ENCODE assay signal across 8 mouse cellular contexts in the genomic region with DNA sequence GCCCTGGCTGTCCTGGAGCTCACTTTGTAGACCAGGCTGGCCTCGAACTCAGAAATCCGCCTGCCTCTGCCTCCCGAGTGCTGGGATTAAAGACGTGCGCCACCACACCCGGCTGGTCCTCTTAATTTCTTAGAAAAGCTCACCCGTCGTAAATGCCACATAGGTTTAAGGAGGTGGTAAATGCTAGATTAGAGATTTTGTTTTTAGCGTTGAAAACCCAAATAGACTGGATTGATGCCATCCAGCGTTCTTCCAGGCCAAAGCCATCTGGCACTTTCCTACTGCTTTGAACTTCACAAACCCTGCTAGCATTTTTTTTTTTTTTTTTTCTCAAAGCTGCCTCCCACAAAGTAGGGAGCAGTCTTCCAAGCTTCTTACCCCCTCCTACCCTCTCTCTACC. TPM values are rescaled to one million over a fixed set of nuclear protein-coding genes. Genes with fewer than 3 reads are reported as not detected.
DNase-seq lines count a peak whose midpoint lies in the region; ATAC-seq and TF ChIP-seq lines count a peak whose summit lies in the region.

No protein-coding gene starts in this region.

- peak overlapping the region; percentile 80 for H3K4me2 ChIP-seq in forebrain, embryonic 14.5 days (ENCODE audit: low read length)
- H3K4me2 ChIP-seq in midbrain, embryonic 15.5 days: peak overlapping the region; percentile 77; the same call in 1 of the 2 replicates

- no peak overlapping the region for H3K27ac ChIP-seq in forebrain, embryonic 14.5 days (ENCODE audit: low read depth, low read length)
- no peak overlapping the region for H3K27ac ChIP-seq in midbrain, embryonic 15.5 days
- no peak overlapping the region for H3K27ac ChIP-seq in kidney, adult 2 months (ENCODE audit: insufficient read depth, low read depth, low read length)

- H3K4me3 ChIP-seq in erythroblast, embryonic 14.5 days (replicated peaks): peak overlapping the region; percentile 92
- no peak overlapping the region for H3K4me3 ChIP-seq in forebrain, embryonic 14.5 days (ENCODE audit: low read depth, low read length)
- H3K4me3 ChIP-seq in midbrain, embryonic 15.5 days: peak overlapping the region; percentile 93; the same call in 1 of the 2 replicates
- no peak overlapping the region for H3K4me3 ChIP-seq in kidney, adult 2 months (ENCODE audit: insufficient read depth, low read depth, low read length)

- peaks cover 37% of the 10 kb centered on the region for H3K4me1 ChIP-seq in erythroblast, embryonic 14.5 days (ENCODE audit: control insufficient read depth)
- peaks cover 7% of the 10 kb centered on the region for H3K4me1 ChIP-seq in forebrain, embryonic 14.5 days (ENCODE audit: control insufficient read depth, insufficient read depth, low read length)
- H3K4me1 ChIP-seq in midbrain, embryonic 15.5 days: peaks cover 12% of the 10 kb centered on the region
- no peaks in the 10 kb centered on the region; the same call in 1 of the 2 replicates for H3K4me1 ChIP-seq in kidney, adult 2 months (ENCODE audit: control insufficient read depth, insufficient read depth, low read length)

- no peak for ATAC-seq in erythroblast, adult 5-6 weeks (replicated peaks; ENCODE audit: low FRiP score, poor library complexity, severe bottlenecking)
- ATAC-seq in forebrain, embryonic 14.5 days: no peak
- ATAC-seq in midbrain, embryonic 15.5 days (replicated peaks): no peak

- peak; percentile 20 for DNase-seq in left cerebral cortex, postnatal 4 days
- DNase-seq in left cerebral cortex, postnatal 10 days (ENCODE audit: extremely low spot score in 1 of 2, low spot score in 2 of 2): no peak
- DNase-seq in forebrain, embryonic 14.5 days (ENCODE audit: low spot score): peak; percentile 16
- DNase-seq in retina, embryonic 14.5 days (ENCODE audit: low spot score): no peak
- no peak for DNase-seq in kidney, adult 2 months

- H3K9me3 ChIP-seq in erythroblast, embryonic 14.5 days (ENCODE audit: control insufficient read depth, low read length): no peaks in the 10 kb centered on the region
- H3K9me3 ChIP-seq in forebrain, embryonic 14.5 days (replicated peaks; ENCODE audit: control insufficient read depth, low read length): no peaks in the 10 kb centered on the region
- no peaks in the 10 kb centered on the region for H3K9me3 ChIP-seq in midbrain, embryonic 15.5 days

- no peak for TF ChIP-seq POLR2A in kidney, adult 2 months (IDR thresholded peaks at IDR 0.05; ENCODE audit: low read depth, low read length)

- 73% methylated on average over 9 of the region's 10 CpGs for WGBS in forebrain, embryonic 14.5 days
- 89% methylated on average over 10 of the region's 10 CpGs for WGBS in midbrain, embryonic 15.5 days
- WGBS in kidney, adult 2 months: 90% methylated on average over 10 of the region's 10 CpGs

- no peak overlapping the region for H3K9ac ChIP-seq in forebrain, embryonic 14.5 days (ENCODE audit: low read length)
- H3K9ac ChIP-seq in midbrain, embryonic 15.5 days: no peak overlapping the region

- intact Hi-C loops in left cerebral cortex, postnatal 4 days (cut with DNase I): no loop called here
- intact Hi-C loops in left cerebral cortex, postnatal 10 days (cut with DNase I): no loop called here

- no peaks in the 10 kb centered on the region for H3K27me3 ChIP-seq in erythroblast, embryonic 14.5 days (ENCODE audit: control insufficient read depth)
- H3K27me3 ChIP-seq in forebrain, embryonic 14.5 days (replicated peaks; ENCODE audit: control insufficient read depth, insufficient read depth, low read length): no peaks in the 10 kb centered on the region
- H3K27me3 ChIP-seq in midbrain, embryonic 15.5 days (replicated peaks): no peaks in the 10 kb centered on the region
- H3K27me3 ChIP-seq in kidney, adult 2 months (replicated peaks; ENCODE audit: control insufficient read depth, insufficient read depth, low read length): no peaks in the 10 kb centered on the region

- peaks cover 30% of the 10 kb centered on the region for H3K36me3 ChIP-seq in erythroblast, embryonic 14.5 days (ENCODE audit: control insufficient read depth)
- peaks cover 26% of the 10 kb centered on the region for H3K36me3 ChIP-seq in forebrain, embryonic 14.5 days (ENCODE audit: control insufficient read depth, insufficient read depth, low read length)
- peaks cover 11% of the 10 kb centered on the region; the same call in 1 of the 2 replicates for H3K36me3 ChIP-seq in midbrain, embryonic 15.5 days (replicated peaks)
- peaks cover 4% of the 10 kb centered on the region; the same call in 1 of the 2 replicates for H3K36me3 ChIP-seq in kidney, adult 2 months (ENCODE audit: control insufficient read depth, insufficient read depth, low read length)

- TF ChIP-seq CTCF in kidney, adult 2 months (conservative IDR thresholded peaks at IDR 0.05; ENCODE audit: insufficient read depth, insufficient read length, low read depth, low read length): no peak

RNA-seq across cellular contexts. Expression of gene Glrx2, which starts 24.4 kb away (rescaled TPM):
- 6.1 and 9.4 TPM in 2 replicates for polyA plus RNA-seq in erythroblast, embryonic 14.5 days (2012)
- 30.9 and 35.5 TPM in 2 replicates for total RNA-seq in erythroblast, adult 5-6 weeks (2015; ENCODE audit: low replicate concordance)
- 4.3 and 9.2 TPM in 2 replicates for total RNA-seq in erythroblast, adult 5-6 weeks (2017; ENCODE audit: low replicate concordance)
- total RNA-seq in left cerebral cortex, postnatal 4 days (2021): 100 to 1,000 TPM in 1 of 2 experiments, 10 to 100 TPM in 1; 93.4 to 104 TPM
- 100 to 1,000 TPM; 119 to 123 TPM for total RNA-seq in left cerebral cortex, postnatal 10 days (2021)
- polyA plus RNA-seq in forebrain, embryonic 14.5 days (2014; fragmentation: Nextera tagmentation; extraction: Ambion mirVana): 119 and 131 TPM in 2 replicates
- 105 and 111 TPM in 2 replicates for polyA plus RNA-seq in midbrain, embryonic 15.5 days (2015; fragmentation: Nextera tagmentation; extraction: Ambion mirVana)
- 26.6 and 28.5 TPM in 2 replicates for polyA plus RNA-seq in kidney, adult 2 months (2012; rRNA removed)

RNA-seq across cellular contexts. Expression of gene Trove2, which starts 36.3 kb away (rescaled TPM):
- 0.02 TPM in 1 of 2 replicates, not detected in the other for polyA plus RNA-seq in erythroblast, embryonic 14.5 days (2012)
- total RNA-seq in erythroblast, adult 5-6 weeks (2015; ENCODE audit: low replicate concordance): 0.42 and 0.96 TPM in 2 replicates
- 1.2 and 1.5 TPM in 2 replicates for total RNA-seq in erythroblast, adult 5-6 weeks (2017; ENCODE audit: low replicate concordance)
- total RNA-seq in left cerebral cortex, postnatal 4 days (2021): 10 to 100 TPM; 41.9 to 47.0 TPM
- total RNA-seq in left cerebral cortex, postnatal 10 days (2021): 10 to 100 TPM; 27.5 to 30.8 TPM
- polyA plus RNA-seq in forebrain, embryonic 14.5 days (2014; fragmentation: Nextera tagmentation; extraction: Ambion mirVana): 38.0 and 41.8 TPM in 2 replicates
- 34.6 and 36.0 TPM in 2 replicates for polyA plus RNA-seq in midbrain, embryonic 15.5 days (2015; fragmentation: Nextera tagmentation; extraction: Ambion mirVana)
- polyA plus RNA-seq in kidney, adult 2 months (2012; rRNA removed): 1.9 and 2.8 TPM in 2 replicates

RNA-seq across cellular contexts. Expression of gene Uchl5, which starts 36.5 kb away (rescaled TPM):
- 2.9 and 7.8 TPM in 2 replicates for polyA plus RNA-seq in erythroblast, embryonic 14.5 days (2012)
- total RNA-seq in erythroblast, adult 5-6 weeks (2015; ENCODE audit: low replicate concordance): 26.7 and 35.5 TPM in 2 replicates
- total RNA-seq in erythroblast, adult 5-6 weeks (2017; ENCODE audit: low replicate concordance): 33.1 and 46.7 TPM in 2 replicates
- 10 to 100 TPM; 26.0 to 28.2 TPM for total RNA-seq in left cerebral cortex, postnatal 4 days (2021)
- total RNA-seq in left cerebral cortex, postnatal 10 days (2021): 10 to 100 TPM; 33.1 to 33.2 TPM
- polyA plus RNA-seq in forebrain, embryonic 14.5 days (2014; fragmentation: Nextera tagmentation; extraction: Ambion mirVana): 57.0 and 63.7 TPM in 2 replicates
- 63.0 and 68.6 TPM in 2 replicates for polyA plus RNA-seq in midbrain, embryonic 15.5 days (2015; fragmentation: Nextera tagmentation; extraction: Ambion mirVana)
- polyA plus RNA-seq in kidney, adult 2 months (2012; rRNA removed): 2.8 and 4.7 TPM in 2 replicates

RNA-seq across cellular contexts. Expression of gene Cdc73, which starts 37.9 kb away (rescaled TPM):
- polyA plus RNA-seq in erythroblast, embryonic 14.5 days (2012): 0.26 and 0.41 TPM in 2 replicates
- 16.3 and 26.1 TPM in 2 replicates for total RNA-seq in erythroblast, adult 5-6 weeks (2015; ENCODE audit: low replicate concordance)
- total RNA-seq in erythroblast, adult 5-6 weeks (2017; ENCODE audit: low replicate concordance): 13.4 and 18.9 TPM in 2 replicates
- 10 to 100 TPM; 50.4 to 58.1 TPM for total RNA-seq in left cerebral cortex, postnatal 4 days (2021)
- 10 to 100 TPM; 46.5 to 49.3 TPM for total RNA-seq in left cerebral cortex, postnatal 10 days (2021)
- 16.6 and 23.2 TPM in 2 replicates for polyA plus RNA-seq in forebrain, embryonic 14.5 days (2014; fragmentation: Nextera tagmentation; extraction: Ambion mirVana)
- polyA plus RNA-seq in midbrain, embryonic 15.5 days (2015; fragmentation: Nextera tagmentation; extraction: Ambion mirVana): 18.0 and 18.2 TPM in 2 replicates
- 2.1 and 4.3 TPM in 2 replicates for polyA plus RNA-seq in kidney, adult 2 months (2012; rRNA removed)

Comparison
In these comparisons a context has a peak if more than half of its experiments do, and no peak if none do; other contexts are left out.
1. DNase-seq: peak in left cerebral cortex, postnatal 4 days (single experiment) and forebrain, embryonic 14.5 days (single experiment); none in left cerebral cortex, postnatal 10 days (0 of 2), retina, embryonic 14.5 days (single experiment) and kidney, adult 2 months (single experiment).
2. H3K4me3 ChIP-seq: peak in erythroblast, embryonic 14.5 days (single experiment) and midbrain, embryonic 15.5 days (single experiment); none in forebrain, embryonic 14.5 days (single experiment) and kidney, adult 2 months (single experiment).